4 mouse cellular contexts compared by ENCODE assay signal in genomic region chr15:82909791-82910190, GRCm38 (mm10).
"Had no signal": no experiment of that assay in that cellular context is flagged by ENCODE, and none has a peak within 500 bp of the region (broad histone marks: within the 10 kb centered on the region; RNA-seq: fewer than 3 reads in every experiment).

No protein-coding gene starts in this region.

- DNase-seq: kidney, postnatal 14 days; lung, adult 2 months; lung, postnatal 36 days; right cerebral cortex, postnatal 14 days had no signal
